Comparison of ENCODE assay signal across 8 mouse cellular contexts in the genomic region with DNA sequence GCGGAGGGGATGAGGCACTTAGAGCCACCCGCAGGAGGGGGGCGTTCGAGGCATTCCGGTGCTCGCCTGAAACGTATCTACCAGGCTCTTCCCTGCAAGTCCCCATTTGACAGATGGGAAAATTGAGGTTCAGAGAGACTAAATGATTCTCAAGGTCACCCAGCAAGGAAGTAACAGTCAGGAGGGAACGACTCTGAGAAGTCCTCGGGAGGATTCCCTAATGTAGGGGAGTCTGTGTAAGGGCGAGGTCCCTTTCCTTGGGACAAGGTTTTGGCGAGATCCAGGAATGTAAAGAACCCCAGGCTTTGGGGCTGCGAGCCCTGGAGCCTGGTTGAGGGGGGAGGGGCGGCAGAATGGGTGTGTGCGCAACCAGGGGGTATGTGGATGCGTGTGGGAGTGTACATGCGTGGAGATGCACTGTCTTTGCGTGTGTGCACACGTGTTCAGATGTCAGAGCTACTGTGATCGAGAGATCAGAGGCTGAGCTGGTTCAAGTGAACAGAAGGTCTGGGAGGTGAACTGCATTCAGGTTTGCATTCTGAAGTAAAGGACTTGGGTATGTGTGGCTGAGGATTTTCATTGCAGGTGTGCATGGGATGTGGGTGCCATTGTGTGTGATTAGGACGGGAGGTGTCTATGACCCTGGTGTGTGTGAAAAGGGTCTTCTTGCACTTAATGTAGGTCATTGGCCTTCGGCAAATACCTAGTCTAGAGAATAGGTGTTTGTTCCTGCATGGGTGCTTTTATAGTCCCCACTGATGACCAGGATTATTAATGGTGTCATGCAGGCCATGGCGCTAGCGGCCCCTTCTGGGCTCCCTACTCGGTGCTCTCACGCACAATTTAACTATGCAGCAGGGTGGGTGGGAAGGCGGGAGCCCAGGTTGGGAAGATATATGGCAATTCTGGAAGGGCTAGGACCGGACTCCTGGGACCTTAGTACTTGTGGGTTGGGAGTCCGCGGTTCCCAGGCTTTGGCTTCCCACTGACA. TPM values are rescaled to one million over a fixed set of nuclear protein-coding genes. Genes with fewer than 3 reads are reported as not detected.
DNase-seq lines count a peak whose midpoint lies in the region; ATAC-seq lines count a peak whose summit lies in the region.

No protein-coding gene starts in this region.

- peak overlapping the region; percentile 63 for H3K4me3 ChIP-seq in forebrain, embryonic 11.5 days (ENCODE audit: low read depth, low read length)
- peak overlapping the region; percentile 58 for H3K4me3 ChIP-seq in kidney, embryonic 14.5 days (ENCODE audit: low read length)
- H3K4me3 ChIP-seq in midbrain, embryonic 12.5 days: peak overlapping the region; percentile 69

- peaks cover 17% of the 10 kb centered on the region for H3K4me1 ChIP-seq in forebrain, embryonic 11.5 days (replicated peaks; ENCODE audit: control insufficient read depth, insufficient read depth, low read length)
- peaks cover 30% of the 10 kb centered on the region; the same call in 1 of the 2 replicates for H3K4me1 ChIP-seq in kidney, embryonic 14.5 days (ENCODE audit: control insufficient read depth, insufficient read depth, low read length)
- peaks cover 42% of the 10 kb centered on the region for H3K4me1 ChIP-seq in midbrain, embryonic 12.5 days

- peak; percentile 29 for DNase-seq in adrenal gland, adult 2 months
- no peak for DNase-seq in adrenal gland, postnatal 4 days (ENCODE audit: low spot score in 2 of 2)
- DNase-seq in B cell, adult 2 months: peak; percentile 73 to 76
- DNase-seq in forebrain, embryonic 11.5 days (ENCODE audit: low spot score): no peak
- peak; percentile 66 to 78 for DNase-seq in thymus, postnatal 36 days
- DNase-seq in gastrocnemius, adult 18-20 months (ENCODE audit: low spot score): no peak

- H3K27me3 ChIP-seq in forebrain, embryonic 11.5 days (ENCODE audit: control insufficient read depth, insufficient read depth, low read length): peaks cover 16% of the 10 kb centered on the region
- H3K27me3 ChIP-seq in kidney, embryonic 14.5 days (ENCODE audit: control insufficient read depth, insufficient read depth, low read length): peaks cover 6% of the 10 kb centered on the region
- peaks cover 59% of the 10 kb centered on the region for H3K27me3 ChIP-seq in midbrain, embryonic 12.5 days

- H3K4me2 ChIP-seq in forebrain, embryonic 11.5 days (ENCODE audit: low read depth, low read length, severe bottlenecking): peak overlapping the region; percentile 100
- peak overlapping the region; percentile 100 for H3K4me2 ChIP-seq in kidney, embryonic 14.5 days (replicated peaks; ENCODE audit: low read depth, low read length)
- peak overlapping the region; percentile 100 for H3K4me2 ChIP-seq in midbrain, embryonic 12.5 days (replicated peaks)

- 2% methylated on average over 29 of the region's 29 CpGs for WGBS in forebrain, embryonic 11.5 days
- WGBS in kidney, embryonic 14.5 days: 2% methylated on average over 29 of the region's 29 CpGs
- WGBS in midbrain, embryonic 12.5 days: 3% methylated on average over 29 of the region's 29 CpGs

- peak overlapping the region; percentile 74 for H3K9ac ChIP-seq in forebrain, embryonic 11.5 days (ENCODE audit: low read length)
- peak overlapping the region; percentile 62; the same call in 1 of the 2 replicates for H3K9ac ChIP-seq in kidney, embryonic 14.5 days (ENCODE audit: low read depth, low read length)
- H3K9ac ChIP-seq in midbrain, embryonic 12.5 days (replicated peaks): peak overlapping the region; percentile 81

- H3K9me3 ChIP-seq in forebrain, embryonic 11.5 days (ENCODE audit: control insufficient read depth, low read length): no peaks in the 10 kb centered on the region
- H3K9me3 ChIP-seq in kidney, embryonic 14.5 days (ENCODE audit: control insufficient read depth, low read length): no peaks in the 10 kb centered on the region
- no peaks in the 10 kb centered on the region for H3K9me3 ChIP-seq in midbrain, embryonic 12.5 days

- ATAC-seq in forebrain, embryonic 11.5 days (replicated peaks; ENCODE audit: low FRiP score): no peak
- peak; percentile 1 for ATAC-seq in kidney, embryonic 14.5 days (ENCODE audit: low FRiP score, low TSS enrichment)
- ATAC-seq in midbrain, embryonic 12.5 days (ENCODE audit: low FRiP score, low read depth): no peak

- H3K27ac ChIP-seq in forebrain, embryonic 11.5 days (ENCODE audit: low read depth, low read length): no peak overlapping the region
- peak overlapping the region; percentile 42; the same call in 1 of the 2 replicates for H3K27ac ChIP-seq in kidney, embryonic 14.5 days (ENCODE audit: low read depth, low read length)
- H3K27ac ChIP-seq in midbrain, embryonic 12.5 days (replicated peaks): no peak overlapping the region

- H3K36me3 ChIP-seq in forebrain, embryonic 11.5 days (ENCODE audit: control insufficient read depth, insufficient read depth, low read length): no peaks in the 10 kb centered on the region
- H3K36me3 ChIP-seq in kidney, embryonic 14.5 days (ENCODE audit: control insufficient read depth, insufficient read depth, low read length): no peaks in the 10 kb centered on the region
- H3K36me3 ChIP-seq in midbrain, embryonic 12.5 days: no peaks in the 10 kb centered on the region

RNA-seq across cellular contexts. Expression of a gene that starts 1.3 kb away (rescaled TPM):
- 10 to 100 TPM; 31.4 to 37.0 TPM for total RNA-seq in adrenal gland, adult 2 months (2021)
- polyA plus RNA-seq in adrenal gland, adult 2 months (2012; rRNA removed): 79.6 and 84.5 TPM in 2 replicates
- total RNA-seq in adrenal gland, postnatal 4 days (2021): 10 to 100 TPM; 48.5 to 55.9 TPM
- polyA plus RNA-seq in forebrain, embryonic 11.5 days (2014; fragmentation: Nextera tagmentation; extraction: Ambion mirVana): 9.5 and 12.9 TPM in 2 replicates
- 77.1 and 78.6 TPM in 2 replicates for polyA plus RNA-seq in kidney, embryonic 14.5 days (2014; fragmentation: Nextera tagmentation; extraction: Ambion mirVana)
- polyA plus RNA-seq in midbrain, embryonic 12.5 days (2016; fragmentation: Nextera tagmentation; extraction: Ambion mirVana): 21.5 and 21.6 TPM in 2 replicates
- 10 to 100 TPM in 1 of 2 experiments, 1 to 10 TPM in 1; 8.3 to 18.2 TPM for total RNA-seq in gastrocnemius, adult 18-20 months (2021)

RNA-seq across cellular contexts. Expression of a gene that starts 16.2 kb away (rescaled TPM):
- total RNA-seq in adrenal gland, adult 2 months (2021): 10 to 100 TPM; 48.3 to 94.0 TPM
- polyA plus RNA-seq in adrenal gland, adult 2 months (2012; rRNA removed): 97.8 and 115 TPM in 2 replicates
- total RNA-seq in adrenal gland, postnatal 4 days (2021): 100 to 1,000 TPM in 1 of 2 experiments, 10 to 100 TPM in 1; 81.8 to 113 TPM
- 1.2 TPM in 2 replicates for polyA plus RNA-seq in forebrain, embryonic 11.5 days (2014; fragmentation: Nextera tagmentation; extraction: Ambion mirVana)
- polyA plus RNA-seq in kidney, embryonic 14.5 days (2014; fragmentation: Nextera tagmentation; extraction: Ambion mirVana): 15.7 and 16.4 TPM in 2 replicates
- 2.3 and 2.7 TPM in 2 replicates for polyA plus RNA-seq in midbrain, embryonic 12.5 days (2016; fragmentation: Nextera tagmentation; extraction: Ambion mirVana)
- 1,000 to 10,000 TPM; 7,185 to 8,344 TPM for total RNA-seq in gastrocnemius, adult 18-20 months (2021)

RNA-seq across cellular contexts. Expression of a gene that starts 18.1 kb away (rescaled TPM):
- 10 to 100 TPM; 12.1 to 14.0 TPM for total RNA-seq in adrenal gland, adult 2 months (2021)
- polyA plus RNA-seq in adrenal gland, adult 2 months (2012; rRNA removed): 14.3 and 18.1 TPM in 2 replicates
- total RNA-seq in adrenal gland, postnatal 4 days (2021): 10 to 100 TPM; 17.8 to 18.3 TPM
- polyA plus RNA-seq in forebrain, embryonic 11.5 days (2014; fragmentation: Nextera tagmentation; extraction: Ambion mirVana): 8.1 and 10.4 TPM in 2 replicates
- 5.4 and 8.4 TPM in 2 replicates for polyA plus RNA-seq in kidney, embryonic 14.5 days (2014; fragmentation: Nextera tagmentation; extraction: Ambion mirVana)
- 16.0 and 22.5 TPM in 2 replicates for polyA plus RNA-seq in midbrain, embryonic 12.5 days (2016; fragmentation: Nextera tagmentation; extraction: Ambion mirVana)
- total RNA-seq in gastrocnemius, adult 18-20 months (2021): 1 to 10 TPM; 1.1 to 1.3 TPM

RNA-seq across cellular contexts. Expression of a gene that starts 36.9 kb away (rescaled TPM):
- total RNA-seq in adrenal gland, adult 2 months (2021): 100 to 1,000 TPM; 141 to 286 TPM
- 346 and 350 TPM in 2 replicates for polyA plus RNA-seq in adrenal gland, adult 2 months (2012; rRNA removed)
- total RNA-seq in adrenal gland, postnatal 4 days (2021): 100 to 1,000 TPM; 270 to 308 TPM
- polyA plus RNA-seq in forebrain, embryonic 11.5 days (2014; fragmentation: Nextera tagmentation; extraction: Ambion mirVana): 275 and 283 TPM in 2 replicates
- polyA plus RNA-seq in kidney, embryonic 14.5 days (2014; fragmentation: Nextera tagmentation; extraction: Ambion mirVana): 127 and 183 TPM in 2 replicates
- 193 and 205 TPM in 2 replicates for polyA plus RNA-seq in midbrain, embryonic 12.5 days (2016; fragmentation: Nextera tagmentation; extraction: Ambion mirVana)
- total RNA-seq in gastrocnemius, adult 18-20 months (2021): 10 to 100 TPM; 76.2 to 89.8 TPM

RNA-seq across cellular contexts. Expression of a gene that starts 59.5 kb away (rescaled TPM):
- total RNA-seq in adrenal gland, adult 2 months (2021): 10 to 100 TPM; 36.1 to 38.5 TPM
- 150 and 161 TPM in 2 replicates for polyA plus RNA-seq in adrenal gland, adult 2 months (2012; rRNA removed)
- total RNA-seq in adrenal gland, postnatal 4 days (2021): 10 to 100 TPM; 61.1 to 62.0 TPM
- 11.8 and 13.7 TPM in 2 replicates for polyA plus RNA-seq in forebrain, embryonic 11.5 days (2014; fragmentation: Nextera tagmentation; extraction: Ambion mirVana)
- polyA plus RNA-seq in kidney, embryonic 14.5 days (2014; fragmentation: Nextera tagmentation; extraction: Ambion mirVana): 12.5 and 12.8 TPM in 2 replicates
- polyA plus RNA-seq in midbrain, embryonic 12.5 days (2016; fragmentation: Nextera tagmentation; extraction: Ambion mirVana): 14.6 and 14.7 TPM in 2 replicates
- total RNA-seq in gastrocnemius, adult 18-20 months (2021): 1 to 10 TPM; 7.4 to 8.3 TPM

Comparison
In these comparisons a context has a peak if more than half of its experiments do, and no peak if none do; other contexts are left out.
1. DNase-seq: peak in adrenal gland, adult 2 months (single experiment), B cell, adult 2 months (2 of 2) and thymus, postnatal 36 days (2 of 2); none in adrenal gland, postnatal 4 days (0 of 2), forebrain, embryonic 11.5 days (single experiment) and gastrocnemius, adult 18-20 months (single experiment).
2. Peak in every context shown above with its lines, with median percentiles within 50 percentile points of each other: H3K4me2 ChIP-seq, H3K4me3 ChIP-seq and H3K9ac ChIP-seq.